Mouse (Mus musculus) effector memory CD4-positive, alpha-beta T cell, adult 5 months (primary cell): Measurements from ENCODE around the gene Gramd4. TPM values are rescaled to one million over a fixed set of nuclear protein-coding genes. Genes with fewer than 3 reads are reported as not detected.

Experiments
- polyA plus RNA-seq: library from polyadenylated mRNA; unstranded; fragments of 100-300 nt; shearing (Covaris generic); gene quantifications from one replicate; pipeline ENCODE4 v1.2.1, GENCODE M21; 2017

Gramd4 gene
- polyA plus RNA-seq, result 122 TPM

DNA sequence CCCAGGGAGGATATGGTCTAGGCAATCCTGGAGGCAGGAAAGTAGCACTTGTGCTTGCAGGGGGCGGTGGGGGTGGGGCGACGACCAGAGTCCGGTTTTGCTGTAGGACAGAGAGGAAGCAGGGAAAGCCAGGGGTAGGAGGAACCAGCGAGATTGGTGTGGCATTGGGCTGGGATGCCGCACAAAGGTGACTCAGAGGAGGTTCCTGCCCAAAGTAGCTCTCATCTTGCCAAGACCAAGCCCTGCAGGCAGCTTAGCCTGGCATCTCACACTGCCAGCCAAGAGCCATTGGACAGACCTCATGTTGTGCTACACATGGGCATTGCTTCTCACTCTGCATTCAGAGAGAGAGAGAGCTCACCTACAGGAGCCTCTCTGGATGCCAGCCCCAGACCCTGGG, at the start of gene Gramd4:
Gene Gramd4 (plus strand): TSS at position 283 of the 400 bp plus-strand sequence.

DNA sequence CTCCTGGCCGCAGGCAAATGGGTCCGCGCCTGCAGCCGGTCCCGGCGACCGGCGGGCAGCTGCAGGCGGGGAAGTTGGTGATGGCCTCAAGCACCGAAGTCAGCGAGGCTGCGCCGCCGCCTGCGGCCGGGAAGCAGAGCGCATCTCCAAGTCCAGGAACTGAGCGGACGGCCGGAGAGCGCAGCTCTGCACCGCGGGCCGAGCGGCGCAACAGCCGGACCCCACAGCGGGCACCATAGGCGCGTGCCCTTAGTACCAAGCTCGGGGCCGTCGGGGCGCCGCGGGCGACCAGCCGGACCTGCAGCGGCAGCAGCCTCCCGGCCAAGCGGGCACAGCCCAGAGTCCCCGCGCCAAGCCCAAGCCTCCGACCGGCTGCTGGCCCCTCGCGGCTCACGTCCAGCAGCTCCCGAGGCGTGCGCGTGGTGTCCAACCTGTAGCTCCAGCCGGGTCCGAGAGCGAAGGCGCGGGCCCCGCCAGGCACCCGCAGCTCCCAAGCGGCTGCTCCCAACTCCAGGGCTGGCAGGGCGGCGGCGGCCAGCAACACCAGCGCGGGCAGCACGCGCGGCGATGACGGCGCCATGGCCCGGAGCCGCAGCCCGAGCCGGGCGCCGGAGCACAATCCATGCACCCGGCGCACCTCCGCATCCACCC, 24.2 kb upstream of the Gramd4 start, which contains the start of gene Celsr1:
Gene Celsr1 (minus strand): TSS at position 587 of the 651 bp plus-strand sequence.

DNA sequence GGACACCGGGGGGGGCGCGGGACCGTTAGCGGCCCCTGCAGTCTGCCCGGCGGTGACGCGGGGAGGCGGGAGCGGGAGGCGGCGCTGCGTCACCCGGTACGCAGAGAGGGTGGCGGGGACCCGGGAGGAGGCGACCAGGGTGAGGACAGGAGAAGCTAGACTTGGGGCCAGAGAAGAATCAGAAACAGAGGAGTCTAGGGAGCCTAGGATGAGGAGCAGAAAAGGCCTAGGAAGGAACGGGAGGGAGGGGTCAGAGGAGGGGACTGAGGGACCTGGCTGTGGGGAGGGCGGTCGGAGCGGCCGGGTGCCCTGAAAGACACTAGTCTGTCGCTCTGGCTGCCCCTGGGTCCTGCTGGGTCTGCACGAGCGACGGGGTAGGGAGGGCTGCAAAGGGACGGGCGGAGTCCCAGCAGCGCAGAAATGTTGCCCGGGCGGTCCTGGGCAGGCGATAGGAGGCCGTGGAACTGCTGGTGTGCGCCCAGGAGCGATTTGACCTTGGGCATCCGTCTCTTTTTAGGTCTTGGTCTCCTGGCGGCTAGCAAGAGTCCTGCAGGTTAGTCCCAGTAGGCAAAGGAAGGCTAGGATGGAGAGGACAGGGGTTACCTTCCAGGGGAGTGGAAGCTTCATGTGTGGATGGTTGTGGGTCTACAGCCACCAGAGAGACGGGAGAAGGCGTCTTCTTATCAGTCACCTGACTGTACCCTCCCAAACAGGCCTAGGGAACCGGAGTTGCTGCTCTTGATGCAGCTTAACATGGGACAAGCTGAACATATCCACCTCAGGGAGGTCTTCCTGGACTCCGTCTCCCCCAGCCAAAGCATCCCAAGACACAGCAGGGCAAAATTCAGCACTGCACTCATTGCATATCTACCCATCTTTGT, 128.4 kb downstream of the Gramd4 start, which contains the start of gene Cerk:
Gene Cerk (minus strand): TSS at position 453 of the 881 bp plus-strand sequence.

Other genes with a start within 250 kb of the Gramd4 start
- 19.1 TPM for gene Cdpf1, start 246.0 kb upstream of the Gramd4 start, polyA plus RNA-seq
- gene Pkdrej, start 236.0 kb upstream of the Gramd4 start, polyA plus RNA-seq, result not detected
- 11.5 TPM for gene Ttc38, start 225.4 kb upstream of the Gramd4 start, polyA plus RNA-seq
- gene Gtse1, start 197.9 kb upstream of the Gramd4 start, polyA plus RNA-seq, result 1.0 TPM
- 21.4 TPM for gene Trmu, start 178.4 kb upstream of the Gramd4 start, polyA plus RNA-seq
- gene Celsr1, start 23.9 kb upstream of the Gramd4 start, polyA plus RNA-seq, result 11.5 TPM
- gene Cerk, start 128.4 kb downstream of the Gramd4 start, polyA plus RNA-seq, result 2.9 TPM
- 20.9 TPM for gene Tbc1d22a, start 156.8 kb downstream of the Gramd4 start, polyA plus RNA-seq